Mouse (Mus musculus): ENCODE measurements around the gene Sertad1.

- TF ChIP-seq CTCF (IDR thresholded peaks at IDR 0.05; ENCODE audit: low read depth) = no peak
- TF ChIP-seq EP300 (IDR thresholded peaks at IDR 0.05; ENCODE audit: low read depth) = no peak
Measured at GRCm38 (mm10) chr7:27506765-27507370, 20.2 kb downstream of the Sertad1 start.

Data from liver, postnatal 0 days (tissue).